Mouse (Mus musculus): Measurements from ENCODE around the gene Snf8.
A peak's percentile ranks its signal among the peaks of the same experiment; 100 is the strongest.

The Snf8 gene

GRCm38 (mm10) chr11:96034596-96035052, at the start of gene Snf8:
TSS of gene Snf8 (plus strand) at chr11:96034885.
- peak; percentile 82 to 94 for DNase-seq (ENCODE audit: low read depth in 1 of 2, low spot score in 2 of 2)

GRCm38 (mm10) chr11:95987854-95988447, 46.7 kb upstream of the Snf8 start:
- DNase-seq (ENCODE audit: low read depth in 1 of 2, low spot score in 2 of 2): no peak

GRCm38 (mm10) chr11:95988533-95988932, 46.2 kb upstream of the Snf8 start:
- no peak for DNase-seq (ENCODE audit: low read depth in 1 of 2, low spot score in 2 of 2)

GRCm38 (mm10) chr11:95989864-95990263, 44.8 kb upstream of the Snf8 start:
- DNase-seq (ENCODE audit: low read depth in 1 of 2, low spot score in 2 of 2): no peak

- DNase-seq (ENCODE audit: low read depth in 1 of 2, low spot score in 2 of 2): no peak
Measured at GRCm38 (mm10) chr11:95990431-95990830, 44.3 kb upstream of the Snf8 start.

- no peak for DNase-seq (ENCODE audit: low read depth in 1 of 2, low spot score in 2 of 2)
Measured at GRCm38 (mm10) chr11:95990886-95991708, 43.6 kb upstream of the Snf8 start.

GRCm38 (mm10) chr11:95994151-95994550, 40.5 kb upstream of the Snf8 start:
- no peak for DNase-seq (ENCODE audit: low read depth in 1 of 2, low spot score in 2 of 2)

- no peak for DNase-seq (ENCODE audit: low read depth in 1 of 2, low spot score in 2 of 2)
Measured at GRCm38 (mm10) chr11:96003100-96003900, 31.4 kb upstream of the Snf8 start.

GRCm38 (mm10) chr11:96003969-96004792, 30.5 kb upstream of the Snf8 start:
- no peak for DNase-seq (ENCODE audit: low read depth in 1 of 2, low spot score in 2 of 2)

GRCm38 (mm10) chr11:96004793-96005402, 29.8 kb upstream of the Snf8 start:
- DNase-seq (ENCODE audit: low read depth in 1 of 2, low spot score in 2 of 2): no peak

- peak in 1 of 2 experiments; percentile 16 for DNase-seq (ENCODE audit: low read depth in 1 of 2, low spot score in 2 of 2)
Measured at GRCm38 (mm10) chr11:96005403-96006271, 29.0 kb upstream of the Snf8 start, which contains the start of gene Igf2bp1. TSS of gene Igf2bp1 (minus strand) at chr11:96005940.

GRCm38 (mm10) chr11:96006367-96006851, 28.3 kb upstream of the Snf8 start:
- DNase-seq (ENCODE audit: low read depth in 1 of 2, low spot score in 2 of 2): no peak

- no peak for DNase-seq (ENCODE audit: low read depth in 1 of 2, low spot score in 2 of 2)
Measured at GRCm38 (mm10) chr11:96006852-96007515, 27.7 kb upstream of the Snf8 start.

- DNase-seq (ENCODE audit: low read depth in 1 of 2, low spot score in 2 of 2): peak in 1 of 2 experiments; percentile 3
Measured at GRCm38 (mm10) chr11:96007516-96008235, 27.0 kb upstream of the Snf8 start.

- no peak for DNase-seq (ENCODE audit: low read depth in 1 of 2, low spot score in 2 of 2)
Measured at GRCm38 (mm10) chr11:96008827-96009226, 25.9 kb upstream of the Snf8 start.

- no peak for DNase-seq (ENCODE audit: low read depth in 1 of 2, low spot score in 2 of 2)
Measured at GRCm38 (mm10) chr11:96011982-96012381, 22.7 kb upstream of the Snf8 start.

GRCm38 (mm10) chr11:96015421-96015820, 19.3 kb upstream of the Snf8 start:
- no peak for DNase-seq (ENCODE audit: low read depth in 1 of 2, low spot score in 2 of 2)

GRCm38 (mm10) chr11:96017941-96018351, 16.7 kb upstream of the Snf8 start:
- no peak for DNase-seq (ENCODE audit: low read depth in 1 of 2, low spot score in 2 of 2)

Data from monocyte, adult 2 months (primary cell).